Mouse (Mus musculus) embryonic facial prominence, embryonic 11.5 days (tissue): ENCODE data around the gene Gm28635. TPM values are rescaled to one million over a fixed set of nuclear protein-coding genes. Genes with fewer than 3 reads are reported as not detected.
"Not testable (repeated sequence)": the region's sequence is repeated elsewhere in the genome, so short reads cannot be mapped to it uniquely, and the experiment has no call there.

ENCODE experiments used
- ATAC-seq: fragments of 200-750 bp; cut with Nextera tagmentation; replicated peaks from 2 replicates; pipeline ENCODE4 v1.8.0; 2017; ENCODE audit warnings: low read depth; ENCODE audit not compliant: insufficient number of reproducible peaks, low FRiP score, low TSS enrichment
- DNase-seq: peaks from one replicate; pipeline ENCODE4 v3.0.0-alpha.2; 2015; ENCODE audit warnings: low spot score
- H3K27ac ChIP-seq: fragments of 300-500 bp; sonication (generic); replicated peaks from 2 replicates; pipeline ENCODE4 v1.5.1; 2014; ENCODE audit warnings: mild to moderate bottlenecking, low read depth, low read length, control low read depth
- H3K27me3 ChIP-seq: fragments of 300-500 bp; sonication (generic); 2 replicates; pipeline ENCODE4 v1.6.1; 2014; ENCODE audit warnings: mild to moderate bottlenecking, low read length, moderate library complexity, mixed read lengths; ENCODE audit not compliant: control insufficient read depth, insufficient read depth
- H3K36me3 ChIP-seq: fragments of 300-500 bp; sonication (generic); replicated peaks from 2 replicates; pipeline ENCODE4 v1.6.1; 2014; ENCODE audit warnings: low read depth, mild to moderate bottlenecking, low read length, moderate library complexity, mixed read lengths; ENCODE audit not compliant: control insufficient read depth, insufficient read depth
- H3K4me1 ChIP-seq: fragments of 300-500 bp; sonication (generic); 2 replicates; pipeline ENCODE4 v1.6.1; 2014; ENCODE audit warnings: low read length, mixed read lengths; ENCODE audit not compliant: control insufficient read depth, insufficient read depth
- H3K4me2 ChIP-seq: fragments of 300-500 bp; sonication (generic); 2 replicates; pipeline ENCODE4 v1.6.1; 2014; ENCODE audit warnings: low read depth, mild to moderate bottlenecking, control low read depth, low read length, moderate library complexity
- H3K4me3 ChIP-seq: fragments of 300-500 bp; sonication (generic); 2 replicates; pipeline ENCODE4 v1.5.1; 2014; ENCODE audit warnings: low read depth, low read length, control low read depth
- H3K9ac ChIP-seq: fragments of 300-500 bp; sonication (generic); replicated peaks from 2 replicates; pipeline ENCODE4 v1.6.1; 2014; ENCODE audit warnings: mild to moderate bottlenecking, control low read depth, low read length
- H3K9me3 ChIP-seq: fragments of 300-500 bp; sonication (generic); replicated peaks from 2 replicates; pipeline ENCODE4 v1.6.1; 2016; ENCODE audit warnings: mild to moderate bottlenecking, low read length, inconsistent platforms, mixed read lengths; ENCODE audit not compliant: control insufficient read depth
- WGBS: fragments of 180-500 bp; shearing (Covaris S2); extraction: QIAGEN DNeasy Blood & Tissue Kit; methylation state at CpG from one replicate; pipeline ENCODE4 v1.1.7; 2014; 5-methylcytosine and 5-hydroxymethylcytosine counted together
- polyA plus RNA-seq: library from polyadenylated mRNA; unstranded; fragments of >200 nt; fragmentation: Nextera tagmentation; extraction: Ambion mirVana; gene quantifications from 2 replicates; pipeline ENCODE4 v1.2.1, GENCODE M21; 2014

Gm28635 gene
- polyA plus RNA-seq, 1 experiment from 2014 or later: not detected

GRCm38 (mm10) chr2:84677270-84677967 lies 422 bp downstream of the Gm28635 start:
- Histone ChIP-seq H3K36me3 (peaks cover 2% of the 10 kb centered on the region; the same call in 1 of the 2 replicates), H3K4me1 (no peaks in the 10 kb centered on the region), H3K4me3 (peak overlapping the region; percentile 58), H3K27ac (no peak overlapping the region), H3K4me2 (peak overlapping the region; percentile 68), H3K27me3 (no peaks in the 10 kb centered on the region), H3K9ac (peak overlapping the region; percentile 52), H3K9me3 (no peaks in the 10 kb centered on the region)
- WGBS: 11% methylated on average over 22 of the region's 22 CpGs
- peak; percentile 55 for DNase-seq
- peak; percentile 30 for ATAC-seq

GRCm38 (mm10) chr2:84671535-84671934 lies 6.3 kb downstream of the Gm28635 start:
- not testable (repeated sequence) for DNase-seq, H3K27me3 ChIP-seq, H3K4me1 ChIP-seq, ATAC-seq, H3K36me3 ChIP-seq, H3K27ac ChIP-seq, H3K4me2 ChIP-seq, H3K9me3 ChIP-seq, H3K4me3 ChIP-seq, H3K9ac ChIP-seq
- 74% methylated on average over 4 of the region's 5 CpGs for WGBS

GRCm38 (mm10) chr2:84670569-84670933 lies 7.3 kb downstream of the Gm28635 start, which contains the start of gene Selenoh:
Gene Selenoh, minus strand, starts transcription at chr2:84670770.
- H3K9ac ChIP-seq: peak within 1 kb of the TSS; percentile 96
- H3K27me3 ChIP-seq: no peaks in the 10 kb centered on the region
- H3K36me3 ChIP-seq: 0 out of 2 replicates have a peak, but pooled peaks cover 2% of the 10 kb centered on the region
- peak within 1 kb of the TSS; percentile 63 for H3K4me2 ChIP-seq
- DNase-seq (peak; percentile 98), ATAC-seq (peak; percentile 95)
- WGBS: 2% methylated on average over 20 of the region's 20 CpGs
- H3K4me1 ChIP-seq: no peaks in the 10 kb centered on the region
- peak within 1 kb of the TSS; percentile 93 for H3K4me3 ChIP-seq
- H3K9me3 ChIP-seq: no peaks in the 10 kb centered on the region
- peak within 1 kb of the TSS; percentile 90 for H3K27ac ChIP-seq

- Histone ChIP-seq H3K9ac (peak overlapping the region; percentile 96), H3K4me3 (peak overlapping the region; percentile 93), H3K4me1 (no peaks in the 10 kb centered on the region), H3K27ac (peak overlapping the region; percentile 90), H3K9me3 (no peaks in the 10 kb centered on the region), H3K36me3 (0 out of 2 replicates have a peak, but pooled peaks cover 2% of the 10 kb centered on the region), H3K27me3 (no peaks in the 10 kb centered on the region), H3K4me2 (peak overlapping the region; percentile 63)
- ATAC-seq (peak; percentile 87), DNase-seq (no peak)
- WGBS: 3% methylated on average over 39 of the region's 39 CpGs
Observed at GRCm38 (mm10) chr2:84669828-84670568, 7.8 kb downstream of the Gm28635 start.

- 62% methylated on average over 12 of the region's 12 CpGs for WGBS
- no peaks in the 10 kb centered on the region for H3K36me3 ChIP-seq
- no peak overlapping the region for H3K4me3 ChIP-seq
- H3K27ac ChIP-seq: no peak overlapping the region
- H3K27me3 ChIP-seq: no peaks in the 10 kb centered on the region
- H3K4me1 ChIP-seq: no peaks in the 10 kb centered on the region
- H3K9me3 ChIP-seq: no peaks in the 10 kb centered on the region
- ATAC-seq (no peak), DNase-seq (no peak)
- no peak overlapping the region for H3K4me2 ChIP-seq
- H3K9ac ChIP-seq: no peak overlapping the region
Observed at GRCm38 (mm10) chr2:84666081-84666480, 11.8 kb downstream of the Gm28635 start.

- peak; percentile 66 for DNase-seq
- H3K9me3 ChIP-seq: no peaks in the 10 kb centered on the region
Observed at GRCm38 (mm10) chr2:84662866-84663265, 15.0 kb downstream of the Gm28635 start.

GRCm38 (mm10) chr2:84660253-84660652 lies 17.6 kb downstream of the Gm28635 start:
- 60% methylated on average over 3 of the region's 3 CpGs for WGBS
- H3K27me3 ChIP-seq: no peaks in the 10 kb centered on the region
- no peak overlapping the region for H3K4me2 ChIP-seq
- no peaks in the 10 kb centered on the region for H3K36me3 ChIP-seq
- H3K9ac ChIP-seq: no peak overlapping the region
- no peaks in the 10 kb centered on the region for H3K9me3 ChIP-seq
- DNase-seq: peak; percentile 41
- no peak for ATAC-seq
- H3K4me3 ChIP-seq: no peak overlapping the region
- no peak overlapping the region for H3K27ac ChIP-seq
- H3K4me1 ChIP-seq: no peaks in the 10 kb centered on the region

More at GRCm38 (mm10) chr2:84662866-84663265, 15.0 kb downstream of the Gm28635 start:
- Histone ChIP-seq H3K27ac (no peak overlapping the region), H3K4me1 (no peaks in the 10 kb centered on the region), H3K36me3 (no peaks in the 10 kb centered on the region), H3K4me3 (no peak overlapping the region), H3K4me2 (no peak overlapping the region), H3K27me3 (no peaks in the 10 kb centered on the region), H3K9ac (no peak overlapping the region)
- ATAC-seq: no peak
- WGBS: 24% methylated on average over 2 of the region's 2 CpGs

- 92% methylated on average over 32 of the region's 32 CpGs for WGBS
Observed at GRCm38 (mm10) chr2:84658806-84659205, 19.0 kb downstream of the Gm28635 start, which contains the start of gene Btbd18. Gene Btbd18, plus strand, starts transcription at chr2:84659079.

More at GRCm38 (mm10) chr2:84658806-84659205, 19.0 kb downstream of the Gm28635 start, which contains the start of gene Btbd18:
- Histone ChIP-seq H3K4me2 (no peak within 1 kb of the TSS), H3K27ac (no peak within 1 kb of the TSS), H3K4me1 (no peaks in the 10 kb centered on the region), H3K27me3 (no peaks in the 10 kb centered on the region), H3K9ac (no peak within 1 kb of the TSS), H3K36me3 (no peaks in the 10 kb centered on the region), H3K4me3 (no peak within 1 kb of the TSS), H3K9me3 (no peaks in the 10 kb centered on the region)
- ATAC-seq: no peak
- DNase-seq: no peak
